Mouse (Mus musculus): ENCODE measurements around the gene Tacc3. TPM values are rescaled to one million over a fixed set of nuclear protein-coding genes. Genes with fewer than 3 reads are reported as not detected.

Tacc3 gene
- total RNA-seq, 2 experiments from 2014 or later, result 14.9 to 15.3 TPM

DNA sequence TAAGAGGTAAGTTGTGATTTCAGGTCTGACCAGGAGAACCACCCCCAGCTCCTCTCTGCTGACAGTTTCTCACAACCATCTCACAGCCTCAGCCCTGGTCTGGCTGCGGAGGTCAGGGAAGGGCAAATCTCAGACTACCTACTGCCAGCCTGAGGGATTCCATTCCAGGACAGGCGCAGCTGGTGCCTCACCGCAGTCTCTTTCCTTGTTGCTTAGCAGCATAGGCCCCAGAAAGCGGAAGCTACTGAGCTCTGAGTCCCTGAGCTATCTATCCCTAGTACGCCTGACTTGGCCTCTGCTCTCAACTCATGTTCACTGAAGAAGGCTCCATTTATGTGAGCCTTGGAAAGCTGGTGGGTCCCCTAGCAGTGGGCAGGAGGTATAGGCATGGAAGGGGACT, 60.5 kb downstream of the Tacc3 start:
- intact Hi-C loops (cut with DNase I), result no loop called here
- no peak for DNase-seq

DNA sequence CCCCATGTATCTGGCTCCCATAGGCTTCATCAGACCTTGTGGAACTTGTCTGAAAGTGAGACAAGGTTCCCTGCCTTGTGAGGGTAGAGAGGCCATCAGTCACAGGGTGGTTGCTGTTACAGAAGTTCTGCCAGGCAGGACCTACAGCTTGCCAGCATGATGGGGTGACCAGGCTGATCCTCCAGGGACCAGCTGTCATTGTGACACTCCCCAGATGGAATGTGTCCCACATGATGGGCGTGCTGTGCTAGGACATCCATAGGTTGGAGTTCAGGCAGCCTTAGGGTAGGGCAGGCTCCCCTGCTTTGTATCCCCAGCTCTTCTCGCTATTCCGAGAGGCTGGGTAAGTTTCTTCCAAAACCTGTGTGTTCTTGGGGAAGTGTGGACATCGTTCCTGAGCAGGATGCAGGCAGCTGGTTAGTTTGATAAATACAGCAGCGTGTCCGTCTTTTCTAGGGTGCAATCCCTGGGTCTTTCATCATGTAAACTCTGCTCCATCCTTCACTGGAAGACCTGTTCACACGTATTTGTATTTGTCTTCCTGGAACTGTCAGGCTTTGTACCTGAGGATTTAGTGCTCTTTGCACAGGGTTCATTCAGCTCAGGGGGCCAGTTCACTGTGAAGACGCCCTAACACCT, 63.0 kb downstream of the Tacc3 start:
- no peak for DNase-seq
- intact Hi-C loops (cut with DNase I), result no loop called here

DNA sequence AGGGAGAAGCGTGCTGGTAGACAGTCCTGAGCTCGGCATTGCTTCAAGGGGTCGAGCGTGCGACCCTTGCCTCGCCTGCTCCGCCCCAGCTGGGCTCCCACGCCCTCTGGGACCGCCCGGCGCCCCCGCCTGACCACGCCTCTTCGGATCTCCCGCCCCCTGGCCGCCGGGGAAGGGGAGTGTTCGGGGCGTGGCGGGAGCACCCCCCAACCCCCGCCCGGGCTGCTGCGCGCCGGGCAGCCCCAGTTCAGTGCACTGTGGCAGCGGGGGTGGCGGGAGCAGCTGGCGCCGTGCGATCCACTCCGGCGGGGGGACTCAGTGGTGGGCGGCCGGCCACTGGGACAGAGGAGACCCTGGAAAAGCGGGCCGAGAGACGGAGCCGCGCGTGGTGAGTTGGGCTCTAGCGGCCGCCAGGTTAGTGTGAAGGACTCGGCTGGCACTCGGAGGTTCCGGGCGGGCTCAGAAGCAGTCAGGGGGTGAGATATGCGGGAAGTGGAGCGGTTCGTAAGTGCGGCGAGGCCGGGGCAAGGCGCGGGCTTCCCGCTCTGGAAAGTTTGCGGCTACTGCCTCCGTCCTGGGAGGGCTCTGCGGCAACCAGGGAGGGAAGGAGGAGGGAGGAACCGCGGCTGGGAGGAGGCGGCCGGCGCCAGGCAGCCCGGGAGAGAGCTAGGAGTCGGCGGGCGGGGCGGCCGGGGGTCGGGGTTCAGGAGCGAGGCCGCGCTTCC, 63.8 kb downstream of the Tacc3 start, which contains the start of gene Fgfr3:
Fgfr3 (plus strand) TSS at position 134 of the 725 bp plus-strand sequence.
- intact Hi-C loops (cut with DNase I), result no loop called here
- peak; percentile 47 for DNase-seq

DNA sequence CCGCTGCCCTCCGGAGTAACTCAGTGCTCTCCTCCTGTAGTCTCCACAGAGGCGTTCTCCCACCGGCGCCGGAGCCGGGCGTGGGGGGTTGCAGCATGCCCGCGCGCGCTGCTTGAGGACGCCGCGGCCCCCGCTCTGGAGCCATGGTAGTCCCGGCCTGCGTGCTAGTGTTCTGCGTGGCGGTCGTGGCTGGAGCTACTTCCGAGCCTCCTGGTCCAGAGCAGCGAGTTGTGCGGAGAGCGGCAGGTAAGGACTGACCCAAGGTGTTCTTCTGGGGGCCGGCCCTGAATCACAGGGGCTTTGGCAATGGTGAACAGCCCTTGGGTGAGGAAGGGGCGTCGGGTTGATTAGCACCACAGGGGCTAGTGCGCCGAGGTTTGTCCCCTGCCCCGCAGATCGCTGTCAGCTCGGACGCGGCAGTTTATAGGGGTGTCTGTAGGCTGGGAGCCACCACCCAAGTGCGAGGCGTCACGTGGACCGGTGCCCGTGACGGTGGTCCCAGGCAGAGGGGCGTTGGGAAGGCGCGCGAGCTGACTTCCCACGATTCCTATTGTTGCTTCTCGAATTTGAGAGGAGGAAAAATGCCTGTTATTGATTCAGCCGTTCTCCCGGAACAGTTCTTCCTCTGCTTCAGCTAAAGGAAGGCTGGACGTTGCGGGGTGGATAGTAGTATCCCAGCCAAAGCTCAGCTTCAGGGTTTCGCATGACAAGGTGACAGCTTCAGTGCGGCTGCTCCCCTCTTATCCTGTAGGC, 64.5 kb downstream of the Tacc3 start:
- intact Hi-C loops (cut with DNase I), result no loop called here
- DNase-seq, result no peak

DNA sequence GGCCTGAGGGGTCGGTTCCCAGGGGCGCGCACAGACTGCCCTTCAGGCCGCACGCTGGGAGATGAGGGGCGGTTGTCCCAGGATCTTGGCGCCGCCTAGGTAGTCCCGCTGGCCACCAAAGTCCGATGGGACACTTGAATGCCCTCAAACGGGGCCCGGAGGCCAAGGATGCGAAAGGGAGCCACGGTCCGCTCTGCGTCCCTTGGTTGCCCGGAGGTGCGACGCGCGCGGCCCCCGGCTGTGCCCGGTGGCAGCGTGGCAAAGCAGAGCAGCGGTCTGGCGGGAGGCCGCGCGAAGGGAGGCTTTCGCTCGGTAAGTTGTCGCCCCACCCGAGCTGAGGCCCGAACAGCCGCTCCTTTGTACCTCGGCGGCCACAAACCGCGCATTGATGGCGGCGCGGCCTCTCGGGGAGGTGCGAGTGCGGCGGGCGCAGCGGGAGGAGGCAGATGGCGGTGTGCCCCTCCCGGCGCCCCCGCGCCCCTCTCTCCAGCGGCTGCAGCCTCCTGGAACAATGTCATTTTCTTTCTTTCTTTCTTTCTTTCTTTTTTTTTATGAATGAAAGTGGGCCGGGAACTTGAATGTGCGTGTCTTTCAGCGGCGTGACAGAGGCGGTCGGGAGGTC, 65.2 kb downstream of the Tacc3 start:
- intact Hi-C loops (cut with DNase I), result no loop called here
- DNase-seq, result no peak

DNA sequence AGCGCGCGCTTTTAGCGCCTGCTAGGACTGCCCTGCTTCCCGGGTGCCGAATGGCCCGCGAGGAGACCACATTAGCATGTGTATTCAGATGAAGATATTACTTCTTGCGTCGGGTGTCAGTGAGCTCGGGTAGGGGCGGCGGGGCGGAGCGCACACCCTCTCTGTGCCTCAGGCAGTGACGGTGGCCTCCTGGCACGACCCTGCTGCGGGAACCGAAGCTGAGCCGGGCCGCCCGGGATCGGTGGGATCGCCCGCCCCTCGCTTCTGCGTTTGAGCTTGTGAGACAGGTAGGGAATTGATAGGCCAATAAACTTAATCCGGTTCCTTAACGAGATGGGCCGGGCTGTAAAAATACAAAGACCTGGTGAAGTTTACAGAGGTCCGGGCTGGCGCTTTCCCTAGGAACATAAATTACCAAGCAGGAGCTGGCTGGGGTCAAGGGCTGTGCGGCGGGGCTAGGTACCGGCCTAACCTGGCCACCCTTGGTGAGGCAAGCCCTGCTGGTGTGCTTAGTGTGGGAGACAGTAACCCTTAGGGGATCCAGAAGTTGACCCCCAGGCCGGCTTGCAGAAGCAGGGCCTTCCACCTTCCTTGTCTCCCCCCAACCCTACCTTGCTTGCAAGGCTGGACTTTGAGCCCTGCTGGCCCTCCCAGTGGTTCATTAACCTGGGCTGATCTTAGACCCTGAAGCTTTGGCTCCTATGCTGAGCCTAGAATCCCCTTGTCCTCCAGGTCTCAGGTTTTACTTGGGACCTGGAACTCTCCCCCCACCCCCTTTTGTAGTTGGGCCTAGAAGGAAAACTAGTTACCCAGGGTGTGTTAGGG, 65.9 kb downstream of the Tacc3 start:
- no peak for DNase-seq
- intact Hi-C loops (cut with DNase I), result no loop called here

DNA sequence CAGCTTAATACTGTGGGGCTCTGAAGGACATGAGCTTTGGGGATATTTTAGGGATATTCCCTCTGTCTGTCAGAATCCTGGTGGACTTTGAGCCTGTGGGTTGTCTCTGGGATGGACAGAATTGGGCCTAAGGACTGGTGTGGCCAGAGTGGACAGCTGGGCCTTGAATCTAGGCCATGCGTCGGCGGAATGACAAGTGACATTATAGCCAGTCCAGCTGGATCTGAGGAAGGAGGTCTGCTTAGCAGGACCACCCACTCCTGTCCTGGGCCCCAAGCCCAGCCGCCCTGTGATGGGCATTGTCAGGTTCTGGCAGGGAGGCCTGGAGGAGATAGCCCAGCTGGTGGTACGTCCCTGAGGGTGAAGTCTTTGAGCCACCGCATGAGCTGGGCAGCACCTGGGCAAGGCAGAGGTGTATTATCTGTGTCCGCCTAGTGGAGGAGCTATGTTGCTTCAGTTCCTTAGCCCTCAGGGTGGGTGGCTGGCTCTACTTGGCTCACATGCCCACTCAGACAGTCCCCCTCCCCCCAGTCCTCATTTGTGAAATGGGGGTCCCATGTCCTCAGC, 68.2 kb downstream of the Tacc3 start:
- DNase-seq, result peak; percentile 46
- intact Hi-C loops (cut with DNase I), result loop anchor here (5.0 kb wide), 1 partner anchor 39 kb away; no protein-coding TSS in a partner anchor

DNA sequence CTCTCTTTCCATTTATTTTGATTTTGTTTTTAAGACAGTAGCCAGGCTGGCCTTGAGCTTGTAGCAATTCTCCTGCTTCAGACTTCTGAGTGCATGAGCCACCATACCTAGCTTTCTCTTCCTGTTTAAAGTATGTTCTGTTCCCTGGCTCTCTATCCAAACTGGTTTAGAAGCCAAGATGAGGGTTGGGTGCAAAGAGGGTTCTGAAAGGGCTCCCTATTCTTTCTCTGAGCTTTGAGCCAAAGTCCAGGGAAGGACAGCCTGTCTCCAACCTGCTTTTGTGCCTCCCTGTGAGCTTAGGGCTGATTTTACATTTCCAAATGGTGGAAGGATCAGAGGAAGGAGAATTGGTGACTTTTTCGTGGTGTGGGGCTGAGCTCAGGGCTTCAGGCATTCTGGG, 69.0 kb downstream of the Tacc3 start:
- no peak for DNase-seq
- intact Hi-C loops (cut with DNase I), result loop anchor here (5.0 kb wide), 1 partner anchor 40 kb away; no protein-coding TSS in a partner anchor

Other genes with a start within 250 kb of the Tacc3 start
- gene Nkx1-1, start 224.2 kb upstream of the Tacc3 start, total RNA-seq (2021), result not detected
- gene Fam53a, start 28.5 kb upstream of the Tacc3 start, total RNA-seq (2021), result 10 to 100 TPM; 16.1 to 17.3 TPM
- under 1 TPM; 0.20 to 0.86 TPM for gene Gm9903, start 28.2 kb upstream of the Tacc3 start, total RNA-seq (2021)
- gene Slbp, start 5.6 kb upstream of the Tacc3 start, total RNA-seq (2021), result 10 to 100 TPM; 36.1 to 39.2 TPM
- 10 to 100 TPM; 15.2 to 17.6 TPM for gene Tmem129, start 288 bp downstream of the Tacc3 start, total RNA-seq (2021)
- gene Fgfr3, start 63.5 kb downstream of the Tacc3 start, total RNA-seq (2021), result 10 to 100 TPM; 59.3 to 59.7 TPM
- 100 to 1,000 TPM; 101 to 110 TPM for gene Letm1, start 124.7 kb downstream of the Tacc3 start, total RNA-seq (2021)
- 100 to 1,000 TPM; 223 to 230 TPM for gene Nsd2, start 162.6 kb downstream of the Tacc3 start, total RNA-seq (2021)